11 mouse cellular contexts compared by ENCODE assay signal in the genomic region with DNA sequence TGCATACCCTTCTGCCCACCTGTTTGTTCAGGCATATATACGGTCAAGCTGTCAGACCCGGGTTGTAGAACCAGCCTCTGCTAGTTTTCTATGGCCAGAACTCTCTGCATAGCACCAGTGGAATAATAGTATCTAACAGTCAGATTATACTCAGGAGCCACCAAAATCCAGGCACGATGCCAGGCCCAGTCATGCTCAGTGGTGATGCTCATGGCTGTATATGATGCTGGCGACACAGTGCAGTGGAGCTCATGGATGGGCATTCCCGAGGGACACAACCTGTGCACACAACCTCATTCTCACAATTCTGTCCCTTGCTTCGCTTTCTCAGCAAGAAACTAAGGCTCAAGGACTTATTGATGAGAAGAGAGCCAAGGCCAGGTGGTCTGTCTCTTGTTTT. TPM values are rescaled to one million over a fixed set of nuclear protein-coding genes. Genes with fewer than 3 reads are reported as not detected.
DNase-seq lines count a peak whose midpoint lies in the region; ATAC-seq lines count a peak whose summit lies in the region.
"Had no signal": no experiment of that assay in that cellular context is flagged by ENCODE, and none has a peak within 500 bp of the region (broad histone marks: within the 10 kb centered on the region; RNA-seq: fewer than 3 reads in every experiment).

No protein-coding gene starts in this region.

- H3K9me3 ChIP-seq in forebrain, embryonic 14.5 days (replicated peaks; ENCODE audit: control insufficient read depth, low read length), result no peaks in the 10 kb centered on the region
- no peaks in the 10 kb centered on the region for H3K9me3 ChIP-seq in forebrain, embryonic 15.5 days
- no peaks in the 10 kb centered on the region for H3K9me3 ChIP-seq in limb, embryonic 10.5 days (replicated peaks)
- H3K9me3 ChIP-seq: heart, embryonic 13.5 days; limb, embryonic 15.5 days; midbrain, embryonic 13.5 days had no signal

- H3K27ac ChIP-seq in forebrain, embryonic 14.5 days (ENCODE audit: low read depth, low read length), result no peak overlapping the region
- no peak overlapping the region for H3K27ac ChIP-seq in forebrain, embryonic 15.5 days (replicated peaks)
- peak overlapping the region; percentile 76 for H3K27ac ChIP-seq in limb, embryonic 10.5 days
- H3K27ac ChIP-seq: heart, embryonic 13.5 days; limb, embryonic 15.5 days; midbrain, embryonic 13.5 days had no signal

- intact Hi-C loops in left cerebral cortex, postnatal 14 days (cut with DNase I), result loop anchor here (2.0 kb wide), 1 partner anchor 91 kb away; no protein-coding TSS in a partner anchor
- intact Hi-C loops in left cerebral cortex, postnatal 36 days (cut with DNase I), result loop anchor here (2.0 kb wide), 1 partner anchor 59 kb away; a partner anchor contains a TSS

- H3K36me3 ChIP-seq in forebrain, embryonic 14.5 days (ENCODE audit: control insufficient read depth, insufficient read depth, low read length), result no peaks in the 10 kb centered on the region
- H3K36me3 ChIP-seq in forebrain, embryonic 15.5 days, result no peaks in the 10 kb centered on the region
- H3K36me3 ChIP-seq in limb, embryonic 10.5 days, result peaks cover 51% of the 10 kb centered on the region
- H3K36me3 ChIP-seq: heart, embryonic 13.5 days; limb, embryonic 15.5 days; midbrain, embryonic 13.5 days had no signal

- peak; percentile 31 for DNase-seq in forebrain, embryonic 14.5 days (ENCODE audit: low spot score)
- DNase-seq in left cerebral cortex, postnatal 14 days (ENCODE audit: low spot score in 2 of 2), result peak; percentile 44 to 57
- no peak for DNase-seq in left cerebral cortex, postnatal 36 days (ENCODE audit: low spot score in 2 of 2)
- peak; percentile 37 for DNase-seq in brain, adult 2 months (ENCODE audit: low read depth, low spot score)
- no peak for DNase-seq in limb, embryonic 10.5 days (ENCODE audit: low spot score)
- no peak for DNase-seq in frontal cortex, postnatal 25 days (ENCODE audit: low spot score in 2 of 2)
- DNase-seq: gastrocnemius, postnatal 25 days had no signal

- 81% methylated on average over 6 of the region's 6 CpGs for WGBS in forebrain, embryonic 14.5 days
- 77% methylated on average over 6 of the region's 6 CpGs for WGBS in forebrain, embryonic 15.5 days
- 65% methylated on average over 6 of the region's 6 CpGs for WGBS in limb, embryonic 10.5 days

- H3K9ac ChIP-seq in forebrain, embryonic 14.5 days (ENCODE audit: low read length), result no peak overlapping the region
- no peak overlapping the region for H3K9ac ChIP-seq in forebrain, embryonic 15.5 days (replicated peaks)
- H3K9ac ChIP-seq: heart, embryonic 13.5 days; limb, embryonic 15.5 days; midbrain, embryonic 13.5 days had no signal

- peaks cover 8% of the 10 kb centered on the region for H3K4me1 ChIP-seq in forebrain, embryonic 14.5 days (ENCODE audit: control insufficient read depth, insufficient read depth, low read length)
- peaks cover 18% of the 10 kb centered on the region for H3K4me1 ChIP-seq in forebrain, embryonic 15.5 days
- peaks cover 91% of the 10 kb centered on the region for H3K4me1 ChIP-seq in limb, embryonic 10.5 days

- H3K4me2 ChIP-seq in forebrain, embryonic 14.5 days (ENCODE audit: low read length), result no peak overlapping the region
- H3K4me2 ChIP-seq in forebrain, embryonic 15.5 days (replicated peaks), result no peak overlapping the region
- H3K4me2 ChIP-seq: heart, embryonic 13.5 days; limb, embryonic 15.5 days; midbrain, embryonic 13.5 days had no signal

- no peaks in the 10 kb centered on the region for H3K27me3 ChIP-seq in forebrain, embryonic 14.5 days (replicated peaks; ENCODE audit: control insufficient read depth, insufficient read depth, low read length)
- H3K27me3 ChIP-seq in forebrain, embryonic 15.5 days, result no peaks in the 10 kb centered on the region
- H3K27me3 ChIP-seq in limb, embryonic 10.5 days (ENCODE audit: low read depth, poor library complexity, severe bottlenecking), result peaks cover 29% of the 10 kb centered on the region

- no peak overlapping the region for H3K4me3 ChIP-seq in forebrain, embryonic 14.5 days (ENCODE audit: low read depth, low read length)
- H3K4me3 ChIP-seq in forebrain, embryonic 15.5 days, result no peak overlapping the region
- peak overlapping the region; percentile 15; the same call in 1 of the 2 replicates for H3K4me3 ChIP-seq in limb, embryonic 10.5 days
- H3K4me3 ChIP-seq: heart, embryonic 13.5 days; limb, embryonic 15.5 days; midbrain, embryonic 13.5 days had no signal

- ATAC-seq in forebrain, embryonic 14.5 days, result no peak
- no peak for ATAC-seq in forebrain, embryonic 15.5 days (replicated peaks)
- ATAC-seq: midbrain, embryonic 13.5 days had no signal

RNA-seq across cellular contexts. Expression of a gene that starts 58.8 kb away (rescaled TPM):
- polyA plus RNA-seq in forebrain, embryonic 14.5 days (2014; fragmentation: Nextera tagmentation; extraction: Ambion mirVana), result 8.2 and 13.6 TPM in 2 replicates
- polyA plus RNA-seq in forebrain, embryonic 15.5 days (2015; fragmentation: Nextera tagmentation; extraction: Ambion mirVana), result 17.9 and 20.9 TPM in 2 replicates
- total RNA-seq in left cerebral cortex, postnatal 14 days (2021), result 10 to 100 TPM; 58.6 to 65.6 TPM
- 10 to 100 TPM; 68.5 to 71.1 TPM for total RNA-seq in left cerebral cortex, postnatal 36 days (2021)
- 124 TPM in 2 replicates for polyA plus RNA-seq in limb, embryonic 10.5 days (2016; fragmentation: Nextera tagmentation; extraction: Ambion mirVana)

Comparison
In these comparisons a context has a peak if more than half of its experiments do, and no peak if none do; other contexts are left out.
1. DNase-seq: peak in forebrain, embryonic 14.5 days (single experiment), left cerebral cortex, postnatal 14 days (2 of 2) and brain, adult 2 months (single experiment); none in left cerebral cortex, postnatal 36 days (0 of 2), limb, embryonic 10.5 days (single experiment) and frontal cortex, postnatal 25 days (0 of 2).